Mouse (Mus musculus) heart, adult 2 months (tissue): ENCODE measurements around the gene Echdc3.

Experiments used
- CTCF ChIP-seq: fragments of 200-600 bp; IDR thresholded peaks from 2 replicates; pipeline ENCODE4 v1.8.1; 2022; ENCODE audit warnings: antibody characterized with exemption, mild to moderate bottlenecking, moderate library complexity
- POLR2A ChIP-seq: fragments of 200-500 bp; IDR thresholded peaks from 2 replicates; pipeline ENCODE4 v1.6.1; 2011; ENCODE audit warnings: mild to moderate bottlenecking, low read depth, low read length, control low read depth; ENCODE audit not compliant: insufficient read depth

DNA sequence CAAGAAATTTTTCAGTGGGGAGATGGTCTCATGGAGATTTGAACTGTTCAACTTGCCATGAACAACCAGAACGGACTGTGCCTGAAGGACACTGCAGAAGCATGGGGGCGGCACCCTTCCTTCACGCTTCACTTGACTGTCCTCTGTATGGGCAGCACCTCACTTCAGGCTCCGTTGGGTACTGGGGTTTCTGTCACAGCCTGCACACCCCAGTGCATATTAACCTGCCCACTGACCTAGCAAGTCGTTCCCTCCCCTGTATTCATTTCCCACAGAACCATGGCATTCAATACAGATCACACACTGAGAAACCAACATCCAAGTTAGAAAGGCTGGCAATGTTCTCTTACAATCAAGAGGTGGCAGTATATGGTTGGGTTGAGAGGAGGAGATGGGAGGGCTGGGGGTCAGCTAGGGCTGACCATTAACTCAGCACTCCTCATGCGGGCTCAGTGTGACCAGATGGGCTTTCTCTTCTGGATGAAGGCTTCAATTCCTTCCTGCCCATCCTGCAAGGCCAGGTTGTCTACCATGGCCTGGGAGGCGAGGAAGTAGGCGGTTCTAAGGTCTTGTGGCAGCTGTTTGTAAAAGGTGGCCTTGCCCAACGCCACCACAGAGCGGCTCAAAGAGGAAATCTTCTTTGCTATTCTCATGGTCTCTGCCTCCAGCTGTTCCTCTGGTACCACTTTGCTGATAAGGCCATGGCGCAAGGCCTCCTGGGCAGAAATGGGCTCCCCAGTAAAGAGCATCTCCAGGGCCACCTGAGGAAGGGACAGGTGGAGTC is 23.8 kb downstream of the Echdc3 start:
- TF ChIP-seq CTCF (no peak), POLR2A (no peak)
